Mouse (Mus musculus) thymus, postnatal 4 days (tissue): ENCODE measurements around the gene Kalrn.

Experiments
- DNase-seq: peaks from one replicate; pipeline ENCODE4 v3.0.0; 2021

The Kalrn gene

DNA sequence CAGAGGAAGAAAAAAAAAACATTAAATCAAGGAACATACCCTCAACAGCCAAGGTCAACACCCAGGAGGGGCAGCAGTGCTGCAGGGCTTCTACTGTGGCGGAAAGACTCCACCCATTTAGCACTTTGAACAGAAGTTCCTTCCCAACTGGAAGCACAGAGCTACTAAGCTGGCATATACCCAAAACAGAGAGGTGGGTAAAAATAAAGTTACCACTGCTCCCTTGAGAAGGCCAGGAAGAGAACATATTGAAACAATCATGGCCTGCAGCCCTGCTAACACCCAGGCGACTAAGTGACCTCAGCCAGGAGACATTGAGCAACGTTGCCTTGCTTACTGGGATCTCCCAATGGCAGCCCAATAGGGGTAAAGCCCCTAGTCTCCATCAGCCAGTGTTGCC lies 79.4 kb downstream of the Kalrn start:
- no peak for DNase-seq

DNA sequence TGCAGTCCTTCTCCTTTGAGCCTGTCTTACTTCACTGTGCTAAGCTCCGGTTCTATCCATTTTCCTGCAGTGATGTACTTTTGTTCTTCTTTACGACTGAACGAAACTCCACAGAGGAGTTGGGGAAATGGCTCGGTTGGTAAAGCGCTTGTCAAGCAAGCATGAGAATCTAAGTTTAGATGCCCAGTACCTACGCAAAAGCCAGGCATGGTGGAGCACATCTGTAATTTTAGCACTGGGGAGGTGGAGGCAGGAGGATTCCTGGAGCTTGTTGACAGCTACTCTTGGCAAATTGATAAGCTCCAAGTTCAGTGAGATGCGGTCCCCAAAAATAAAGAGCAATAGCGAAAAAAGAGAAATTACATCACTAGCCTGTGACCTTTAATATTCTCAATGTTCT lies 82.1 kb downstream of the Kalrn start:
- DNase-seq, result no peak

DNA sequence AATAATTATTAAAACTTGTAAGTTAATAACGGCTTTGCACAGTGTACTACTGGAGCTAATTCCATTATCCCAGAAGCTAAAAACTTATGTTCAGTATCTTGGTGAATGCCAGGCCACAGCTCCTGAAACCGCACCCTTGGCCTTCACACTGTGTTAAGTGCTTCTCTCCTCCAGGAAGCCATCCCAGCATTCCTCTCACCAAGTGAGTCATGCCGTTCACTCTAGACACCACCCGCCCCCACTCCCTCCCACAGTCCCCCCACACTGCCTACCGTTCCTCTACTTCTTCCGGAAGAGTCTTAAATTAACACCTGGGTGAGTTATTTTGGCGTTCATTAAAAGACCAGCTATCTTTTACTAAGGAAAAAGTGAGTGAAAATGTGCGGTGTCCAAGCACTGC lies 82.8 kb downstream of the Kalrn start:
- DNase-seq, result no peak

DNA sequence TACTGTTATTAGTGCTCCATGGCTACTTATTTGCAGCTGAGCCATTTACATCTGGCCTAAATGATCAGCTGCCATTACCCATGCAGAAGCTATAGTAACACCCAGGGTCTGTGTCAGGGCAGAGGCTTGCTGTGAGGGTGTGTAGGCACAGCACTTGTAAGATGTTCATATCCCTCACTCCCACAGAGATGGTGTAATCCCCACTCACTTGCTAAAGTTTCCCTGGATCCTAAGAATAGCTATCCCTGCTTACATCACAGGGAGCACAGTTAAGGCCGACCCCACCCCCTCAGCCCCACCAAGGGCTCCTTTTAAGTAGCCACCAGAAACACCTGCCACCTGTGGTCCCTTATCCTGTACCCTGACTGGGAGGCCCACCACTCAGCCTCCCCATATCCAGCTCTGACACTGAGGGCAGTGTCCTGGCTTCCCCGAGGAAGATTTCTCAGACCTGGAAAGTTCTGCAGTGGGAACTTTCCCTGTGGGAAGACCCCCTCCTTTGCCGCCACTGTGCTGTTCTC lies 83.5 kb downstream of the Kalrn start:
- no peak for DNase-seq

DNA sequence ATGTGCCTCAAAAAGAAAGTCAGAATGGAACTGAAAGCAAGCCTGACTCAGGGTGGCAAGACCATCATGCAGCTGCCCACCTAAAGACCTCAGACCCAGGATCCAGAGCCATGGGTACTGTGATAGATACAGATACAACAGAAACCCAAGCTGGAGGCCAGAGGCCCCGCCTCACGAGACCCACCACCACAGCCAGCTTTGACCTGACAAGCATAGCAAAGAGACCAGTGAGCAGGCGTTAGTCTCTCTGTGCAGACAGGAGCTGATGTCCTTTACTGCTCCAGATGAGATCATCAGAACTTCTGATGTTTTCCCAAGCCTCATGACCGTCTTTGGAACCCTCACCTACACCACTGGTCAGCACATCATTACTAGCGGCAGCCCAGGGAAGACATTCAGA lies 85.5 kb downstream of the Kalrn start:
- DNase-seq, result no peak

DNA sequence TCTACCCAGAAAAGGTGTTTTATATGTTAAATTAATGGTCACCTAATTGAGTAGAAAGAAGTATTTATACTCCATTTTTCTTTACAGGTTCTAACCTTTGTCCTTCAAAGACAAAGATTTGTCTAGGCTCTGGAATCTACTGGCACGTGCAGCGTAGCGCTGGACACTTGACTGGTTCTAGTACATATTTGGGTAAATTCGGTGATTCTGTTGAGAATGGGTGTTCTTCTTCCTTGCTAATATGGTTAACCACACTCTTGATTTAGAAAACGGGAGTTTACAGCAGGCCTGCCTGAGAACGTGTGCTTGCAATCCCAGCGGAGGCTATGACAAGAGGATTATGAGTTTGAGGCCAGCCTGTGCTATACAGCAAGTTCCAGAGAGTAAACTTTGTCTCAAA lies 86.1 kb downstream of the Kalrn start:
- no peak for DNase-seq

DNA sequence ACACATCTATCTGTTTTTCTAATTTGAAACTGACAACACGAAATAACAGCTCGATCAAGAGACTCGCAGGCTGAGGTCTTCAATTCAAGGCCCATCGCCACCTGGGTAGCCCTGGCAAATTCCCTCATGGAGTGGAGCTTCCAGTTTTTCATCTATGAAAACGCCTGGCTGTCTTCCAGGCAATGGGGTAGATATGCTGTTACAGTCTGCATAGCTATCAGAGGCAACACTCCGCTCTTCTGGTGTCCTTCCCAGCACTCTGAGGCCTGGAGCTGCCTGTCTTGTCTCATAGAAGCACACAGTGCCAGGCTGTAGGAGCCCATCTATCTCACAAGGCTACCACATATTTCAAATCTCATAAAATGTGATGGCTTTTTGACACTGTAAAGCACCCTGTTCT lies 87.8 kb downstream of the Kalrn start:
- no peak for DNase-seq

DNA sequence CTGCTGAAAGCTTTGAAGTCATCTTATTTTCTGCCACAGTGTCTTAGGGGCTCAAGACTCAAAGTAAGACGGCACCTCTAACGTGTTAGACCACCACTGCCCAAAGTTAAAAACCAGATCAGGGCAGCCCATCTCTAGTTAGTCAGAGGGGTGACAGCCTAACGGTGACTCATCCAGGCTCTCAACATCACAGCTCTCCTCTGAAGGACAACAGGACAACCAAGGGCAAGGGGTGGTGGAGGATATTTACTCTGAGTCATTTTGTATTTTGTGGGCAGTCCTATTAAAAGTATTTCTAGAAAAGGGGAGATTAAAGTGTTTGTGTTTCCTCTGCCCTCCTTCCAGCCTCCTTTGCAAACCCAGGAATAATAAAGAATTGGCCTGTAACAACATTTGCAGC lies 88.4 kb downstream of the Kalrn start:
- no peak for DNase-seq

DNA sequence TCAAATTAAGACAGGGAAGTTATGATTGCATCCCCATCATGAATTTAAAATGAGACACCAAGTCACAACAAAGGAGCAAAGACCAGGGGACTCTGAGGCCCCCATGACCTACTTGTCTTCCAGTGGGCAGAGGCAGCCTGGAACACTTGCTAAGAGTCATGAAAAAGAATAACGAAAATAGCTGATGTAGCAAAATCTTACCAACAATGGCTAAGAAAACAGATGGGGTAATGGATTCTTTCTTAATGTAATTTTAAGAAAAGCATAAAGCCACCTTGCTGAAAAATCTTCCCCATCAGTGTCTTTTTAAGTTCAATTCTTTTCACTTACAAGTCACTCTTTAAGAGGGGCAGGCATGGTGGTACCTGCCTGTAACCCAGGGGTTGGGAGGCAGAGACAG lies 89.1 kb downstream of the Kalrn start:
- DNase-seq, result no peak

DNA sequence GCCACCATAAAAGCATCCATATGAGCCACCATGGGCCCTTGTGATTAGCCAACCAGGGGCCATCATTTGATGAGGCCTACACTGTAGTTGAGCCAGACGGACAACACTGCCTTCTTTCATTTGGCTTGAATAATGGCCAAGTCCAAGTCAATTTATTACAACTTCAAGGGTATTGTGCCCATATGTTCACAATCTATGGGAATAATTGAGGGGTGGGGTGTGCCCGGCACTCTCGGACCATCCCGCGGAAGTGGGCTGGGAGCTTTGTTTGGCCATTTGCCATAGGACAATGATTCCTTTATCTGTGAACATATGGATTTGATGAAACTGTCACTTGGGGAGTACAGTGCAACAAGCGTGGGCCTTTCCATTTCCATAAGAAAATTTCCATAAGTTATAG lies 89.6 kb downstream of the Kalrn start:
- no peak for DNase-seq

DNA sequence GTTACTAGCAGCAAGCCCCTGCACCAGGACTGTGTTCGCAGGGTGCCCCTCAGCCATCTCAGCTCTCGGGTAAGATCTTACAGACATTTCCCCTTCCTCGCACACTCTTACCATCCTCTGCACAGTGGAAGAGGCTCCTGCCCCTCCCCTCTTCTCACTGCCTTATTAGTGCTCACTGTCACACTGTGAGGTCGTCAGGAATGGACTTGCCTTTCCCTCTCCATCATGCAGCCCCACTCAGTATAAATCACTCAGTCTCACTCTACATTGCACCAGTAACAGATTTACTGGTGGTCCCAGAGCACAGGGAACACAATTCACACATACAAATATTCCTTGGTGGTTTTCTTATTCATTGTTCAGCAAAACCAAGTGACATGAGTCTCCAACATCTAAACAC lies 98.6 kb downstream of the Kalrn start:
- DNase-seq, result no peak

DNA sequence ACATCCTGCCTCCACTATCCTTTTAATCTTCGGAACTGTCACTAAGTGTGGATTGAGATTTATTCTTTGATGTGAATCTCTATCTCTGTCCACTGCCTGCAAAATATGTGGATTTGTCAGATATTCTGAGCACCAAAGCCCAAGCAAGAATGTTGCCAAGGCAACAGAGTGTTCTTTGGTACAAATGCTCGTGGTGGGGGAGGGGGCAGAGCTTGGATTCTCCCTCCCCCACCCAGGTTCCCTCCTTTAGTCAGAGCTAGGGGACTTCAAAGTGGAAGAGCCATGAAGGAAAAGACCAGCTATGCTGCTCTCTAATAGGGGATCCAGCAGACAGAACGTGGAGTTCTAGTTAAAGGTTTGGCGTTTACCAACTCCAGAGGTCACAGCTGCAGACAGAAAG lies 99.4 kb downstream of the Kalrn start:
- DNase-seq, result no peak

DNA sequence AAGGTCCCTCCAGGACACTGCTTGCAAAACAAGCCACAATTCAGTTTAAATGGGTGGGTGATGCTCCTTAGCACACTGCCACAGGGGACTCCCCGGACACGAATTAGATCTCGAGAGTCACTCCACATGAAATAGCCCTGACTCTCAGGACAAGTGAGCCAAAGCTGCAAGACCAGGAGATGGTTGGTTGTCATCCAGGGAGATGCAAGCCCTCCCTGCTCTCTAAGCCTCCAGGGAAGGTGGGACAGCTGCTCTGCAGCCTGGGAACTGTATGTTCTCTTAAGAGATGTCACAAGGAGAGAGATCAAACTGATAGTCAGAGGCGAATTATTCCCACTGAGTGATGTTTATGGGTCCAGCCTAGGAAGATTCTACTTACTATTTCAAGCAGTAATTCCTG lies 101.9 kb downstream of the Kalrn start:
- DNase-seq, result no peak

DNA sequence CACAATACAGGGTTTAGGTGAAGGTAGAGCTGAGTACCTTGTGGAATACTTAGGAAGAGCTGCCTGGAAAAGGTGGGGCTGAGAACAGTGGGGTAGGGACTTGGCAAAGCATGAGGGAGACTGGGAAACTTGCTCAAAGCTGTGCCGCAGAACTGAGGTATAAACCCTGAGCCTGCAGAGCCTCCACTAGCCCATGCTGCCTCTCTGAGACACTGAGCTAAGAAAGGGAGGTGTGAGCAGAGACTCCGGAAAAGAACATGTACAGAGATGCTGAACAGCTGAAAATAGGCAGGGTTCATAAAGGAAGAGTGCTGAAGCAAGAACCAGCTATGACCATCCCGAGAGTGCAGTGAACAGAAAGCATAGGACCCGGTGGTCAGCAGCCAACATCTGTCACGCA lies 103.0 kb downstream of the Kalrn start:
- DNase-seq, result no peak

DNA sequence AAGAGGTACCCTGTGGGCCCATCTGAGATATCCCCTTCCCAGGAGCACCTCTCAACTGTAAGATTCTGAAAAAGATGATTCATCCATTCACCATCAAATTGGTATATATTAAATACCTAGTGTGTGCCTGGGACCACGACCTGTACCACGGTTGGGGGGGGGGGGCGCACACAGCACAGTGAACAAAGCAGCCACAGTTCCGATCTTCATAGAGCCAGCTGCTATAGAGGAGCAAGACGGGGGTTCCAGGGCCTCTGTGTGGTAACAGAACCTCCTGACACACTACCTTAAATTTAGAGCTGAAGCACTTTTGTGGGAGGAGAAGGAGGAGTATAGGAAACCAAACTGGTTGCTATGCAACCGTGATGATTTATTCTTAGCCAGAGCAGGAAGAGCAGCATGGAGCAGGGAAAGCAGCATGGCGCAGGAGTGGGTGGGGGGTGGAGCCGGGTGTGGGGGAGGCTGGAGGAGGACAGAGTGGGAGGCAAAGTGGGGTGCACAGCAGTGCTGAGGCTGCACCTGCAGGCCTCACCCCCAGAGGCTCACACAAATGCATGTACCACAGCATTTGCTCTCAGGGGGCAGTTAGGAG lies 104.0 kb downstream of the Kalrn start:
- peak; percentile 57 for DNase-seq

DNA sequence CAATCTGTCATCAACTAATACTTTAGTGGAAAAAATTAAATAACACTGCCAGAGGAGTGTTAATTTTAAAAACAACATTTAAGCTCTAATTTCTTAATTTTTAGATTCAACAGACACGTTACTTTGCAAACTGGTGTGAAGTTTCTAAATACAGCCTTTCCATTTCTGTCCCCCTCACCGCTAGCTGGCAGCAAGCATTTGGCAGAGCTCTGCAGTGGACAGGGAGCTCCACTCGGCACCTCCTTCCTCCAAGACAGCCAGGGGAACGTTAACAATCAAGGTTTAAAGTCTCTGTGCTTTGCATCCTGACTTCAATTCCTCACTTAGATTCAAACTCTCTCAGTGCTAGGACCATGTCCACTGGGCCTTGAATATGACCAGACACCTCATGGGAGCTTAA lies 106.7 kb downstream of the Kalrn start:
- no peak for DNase-seq

DNA sequence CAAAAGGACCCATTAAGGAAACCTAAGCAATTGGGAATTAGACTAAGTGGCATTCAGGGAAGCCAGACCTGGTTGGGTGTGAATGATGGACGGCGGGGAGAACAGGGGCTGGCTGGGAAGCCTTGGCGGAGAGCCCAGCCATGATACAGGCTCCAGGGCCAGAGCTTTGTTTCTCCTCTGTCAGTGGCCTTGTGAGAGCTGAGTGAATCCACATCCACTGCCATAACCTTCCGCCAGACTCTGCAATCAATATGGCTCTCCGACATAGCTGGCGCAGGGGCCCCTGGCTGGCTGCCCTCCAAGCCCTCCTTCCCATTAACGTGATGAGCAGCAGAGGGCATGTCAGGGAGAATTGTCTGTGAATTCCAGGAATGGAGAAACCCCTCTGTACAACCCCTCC lies 117.0 kb downstream of the Kalrn start:
- no peak for DNase-seq

DNA sequence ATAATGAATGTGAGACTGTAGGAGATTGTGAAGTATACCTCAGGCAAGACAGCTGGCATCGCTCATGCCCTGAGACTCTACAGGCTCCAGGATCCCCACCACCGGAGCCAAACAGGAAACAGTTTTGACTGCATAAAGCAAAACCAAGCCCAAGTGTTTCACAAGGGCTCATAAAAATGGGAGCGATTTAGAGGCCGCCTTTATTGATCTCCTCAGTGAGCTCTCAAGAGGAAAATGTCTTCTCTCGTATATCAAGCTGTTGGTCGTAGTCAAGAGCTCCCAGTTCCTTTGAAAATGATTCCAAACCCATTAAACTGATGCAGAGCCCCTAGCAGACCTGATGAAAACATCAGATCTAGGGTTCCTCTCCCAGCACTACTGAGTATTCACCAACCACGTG lies 127.7 kb downstream of the Kalrn start:
- no peak for DNase-seq

DNA sequence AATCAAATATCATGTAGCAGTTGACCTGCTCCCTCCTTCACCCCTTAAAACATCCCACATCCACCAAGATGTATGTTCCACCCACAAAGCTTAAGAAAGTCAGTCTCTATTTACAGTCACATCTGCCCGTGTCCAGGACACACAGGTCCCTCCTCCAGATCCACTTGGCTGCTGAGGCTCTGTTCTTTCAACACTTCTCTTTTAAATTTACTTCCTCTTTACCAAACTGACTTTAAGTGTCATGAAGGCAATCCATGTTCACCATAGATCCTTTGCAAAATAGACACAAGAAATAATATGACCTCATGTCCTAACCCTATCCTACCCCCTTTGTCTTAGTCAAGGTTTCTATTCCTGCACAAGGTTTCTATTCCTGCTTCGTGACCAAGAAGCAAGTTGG lies 131.6 kb downstream of the Kalrn start:
- no peak for DNase-seq

DNA sequence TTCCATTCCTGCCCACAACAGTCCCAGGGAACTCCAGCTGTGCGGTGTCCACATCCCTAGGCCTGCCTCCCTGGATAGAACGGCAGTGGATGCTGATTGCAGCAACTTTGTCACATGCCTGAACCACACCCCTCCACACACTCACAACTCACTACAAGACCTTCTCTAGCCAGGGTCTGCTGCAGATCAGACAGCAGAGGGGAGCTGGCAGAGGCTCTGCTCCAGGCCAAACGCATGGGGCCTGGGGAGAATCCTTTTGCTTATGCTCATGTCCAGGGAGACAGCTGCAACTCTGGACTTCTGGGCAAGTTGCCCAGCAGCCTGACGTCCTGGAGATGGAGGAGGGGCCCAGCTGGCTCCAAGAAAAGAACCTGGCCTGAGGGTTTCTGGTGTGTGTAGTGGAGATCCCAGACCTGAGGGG lies 132.3 kb downstream of the Kalrn start:
- DNase-seq, result no peak

DNA sequence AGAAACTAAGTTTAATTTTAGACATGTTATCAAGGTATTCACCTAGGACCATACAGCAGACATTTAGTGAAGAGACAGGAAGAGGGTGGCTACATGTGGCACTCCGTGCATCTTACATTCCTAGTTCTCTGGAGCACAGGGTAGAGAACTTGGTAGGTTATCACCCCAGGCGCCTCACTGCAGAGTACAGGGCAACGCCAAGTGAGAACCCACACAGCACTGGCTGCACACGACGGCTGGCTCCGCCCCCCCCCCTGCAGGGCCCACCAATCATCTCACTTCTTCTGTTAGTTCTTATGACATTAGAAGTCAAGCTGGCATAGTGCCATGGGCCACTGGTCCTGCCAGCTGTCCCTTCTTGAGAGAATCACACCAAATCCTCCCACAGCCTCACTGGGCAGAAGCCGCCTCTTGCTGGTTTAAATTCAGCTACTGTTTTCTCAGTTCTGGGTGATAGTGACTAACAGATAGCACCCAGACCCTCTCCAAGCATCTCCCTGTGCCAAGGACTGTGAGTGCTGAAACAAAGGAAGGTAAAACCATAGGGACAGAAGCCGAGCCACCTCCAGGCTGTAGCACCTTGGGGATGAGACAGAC lies 133.2 kb downstream of the Kalrn start:
- no peak for DNase-seq

DNA sequence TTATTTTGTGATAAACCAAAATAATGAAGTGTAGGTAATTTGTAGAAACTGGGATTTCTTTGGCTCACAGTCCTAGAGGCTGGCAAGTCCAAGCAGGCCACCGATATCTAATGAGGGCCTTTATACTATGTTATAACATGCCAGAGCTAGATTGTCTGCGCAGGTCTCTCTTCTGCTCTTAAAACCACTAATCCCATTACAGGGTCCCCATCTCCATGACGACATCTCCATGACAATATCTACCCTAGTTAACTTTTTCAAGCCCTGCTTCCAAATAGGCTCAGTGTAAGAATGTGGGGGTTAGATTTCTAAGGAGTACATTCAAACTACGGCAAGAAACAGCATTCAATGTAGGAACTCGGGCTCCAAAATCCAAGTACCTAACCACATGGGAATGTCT lies 143.2 kb downstream of the Kalrn start:
- no peak for DNase-seq

DNA sequence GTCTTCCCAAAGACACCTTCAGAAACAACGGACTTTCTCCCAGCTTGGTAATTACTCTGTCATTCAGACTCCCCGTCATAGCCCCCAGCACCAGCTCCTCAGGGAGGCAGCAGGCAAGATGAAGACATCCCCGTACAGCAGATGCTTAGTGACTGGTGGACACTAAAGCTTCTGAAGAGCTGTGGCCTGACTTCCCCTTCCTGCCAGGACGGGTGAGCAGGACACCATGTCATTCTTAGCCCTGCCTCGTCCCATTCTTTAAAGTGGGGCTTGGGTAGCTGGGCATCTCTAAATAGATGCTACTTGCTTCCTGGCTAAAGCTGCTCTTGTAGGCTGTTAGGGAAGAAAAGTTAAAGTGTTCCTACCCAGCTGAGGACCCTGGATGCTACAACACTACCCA lies 145.7 kb downstream of the Kalrn start:
- no peak for DNase-seq

DNA sequence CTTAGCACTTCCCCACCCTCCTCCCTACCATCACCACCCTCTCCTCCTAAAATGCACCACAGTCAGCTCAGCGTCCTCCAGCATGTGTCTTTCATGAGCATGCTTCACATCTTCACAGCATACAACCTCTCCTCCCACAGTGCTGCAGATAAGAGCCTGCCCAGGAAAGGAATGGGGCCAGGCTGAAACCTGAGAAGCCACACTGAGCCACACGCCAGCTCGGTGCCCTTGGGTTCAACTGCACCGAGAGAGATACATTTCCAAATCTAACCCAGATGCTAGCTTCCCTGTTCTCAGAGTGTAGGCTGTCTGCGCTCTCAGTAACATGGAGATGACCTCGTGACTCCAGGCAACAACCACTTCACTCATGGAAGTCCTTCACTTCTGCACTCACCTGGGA lies 151.9 kb downstream of the Kalrn start:
- no peak for DNase-seq

DNA sequence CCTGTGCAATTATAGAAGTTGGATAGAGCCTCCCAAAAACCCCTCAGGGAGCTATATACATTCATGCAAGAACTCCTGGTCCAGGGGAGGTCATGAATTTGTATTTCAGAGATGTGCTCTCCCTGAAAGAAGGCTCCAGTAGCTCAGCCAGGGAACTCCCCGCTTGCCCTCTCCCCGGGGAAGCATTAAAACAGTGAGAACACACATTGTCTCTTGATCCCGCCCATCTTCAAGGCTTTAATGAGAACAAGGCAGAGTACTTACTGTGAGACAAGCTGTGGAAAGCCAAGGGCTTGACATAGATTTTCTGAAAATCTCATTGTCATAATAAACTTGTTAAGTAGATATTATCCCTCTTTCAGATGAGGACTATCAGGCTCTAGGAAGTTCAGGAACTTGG lies 155.4 kb downstream of the Kalrn start:
- no peak for DNase-seq
